Mouse (Mus musculus) heart, embryonic 14.5 days (tissue): ENCODE data around the gene Irs2. TPM values are rescaled to one million over a fixed set of nuclear protein-coding genes. Genes with fewer than 3 reads are reported as not detected.

Experiments used
- ATAC-seq: fragments of 200-750 bp; cut with Nextera tagmentation; 2 replicates; pipeline ENCODE4 v1.8.0; 2017; ENCODE audit warnings: low read depth, moderate TSS enrichment; ENCODE audit not compliant: insufficient number of reproducible peaks, insufficient read depth, low FRiP score
- H3K27ac ChIP-seq, 2 experiments: fragments of 200-500 bp in 1 of 2; fragments of 300-500 bp in 1 of 2; sonication (generic) in 1 of 2; replicated peaks in 1 of 2; 2 replicates each; pipeline ENCODE4 v1.5.1; 2012 to 2014; ENCODE audit warnings: low read depth in 2 of 2, low read length in 2 of 2, control low read depth in 1 of 2, mild to moderate bottlenecking in 1 of 2, mixed read lengths in 1 of 2; ENCODE audit not compliant: control insufficient read depth in 1 of 2, insufficient read depth in 1 of 2
- H3K27me3 ChIP-seq: fragments of 300-500 bp; sonication (generic); 2 replicates; pipeline ENCODE4 v1.6.1; 2014; ENCODE audit warnings: mild to moderate bottlenecking, low read length, control low read depth; ENCODE audit not compliant: control insufficient read depth, insufficient read depth
- H3K36me3 ChIP-seq: fragments of 300-500 bp; sonication (generic); 2 replicates; pipeline ENCODE4 v1.6.1; 2014; ENCODE audit warnings: mild to moderate bottlenecking, control low read depth, low read length, mixed read lengths; ENCODE audit not compliant: control insufficient read depth, insufficient read depth
- H3K4me1 ChIP-seq, 2 experiments: fragments of 200-500 bp in 1 of 2; fragments of 300-500 bp in 1 of 2; sonication (generic) in 1 of 2; 2 replicates each; pipeline ENCODE4 v1.6.1; 2012 to 2014; ENCODE audit warnings: low read length in 2 of 2, control low read depth in 1 of 2, mixed read lengths in 1 of 2; ENCODE audit not compliant: control insufficient read depth in 2 of 2, insufficient read depth in 2 of 2
- H3K4me2 ChIP-seq: fragments of 300-500 bp; sonication (generic); 2 replicates; pipeline ENCODE4 v1.6.1; 2014; ENCODE audit warnings: mild to moderate bottlenecking, low read length
- H3K4me3 ChIP-seq, 2 experiments: fragments of 200-500 bp in 1 of 2; fragments of 300-500 bp in 1 of 2; sonication (generic) in 1 of 2; 2 replicates each; pipeline ENCODE4 v1.5.1; 2012 to 2014; ENCODE audit warnings: low read length in 2 of 2, mild to moderate bottlenecking in 2 of 2, control low read depth in 1 of 2, low read depth in 1 of 2, moderate library complexity in 1 of 2; ENCODE audit not compliant: control insufficient read depth in 1 of 2, insufficient read depth in 1 of 2
- H3K9ac ChIP-seq: fragments of 300-500 bp; sonication (generic); 2 replicates; pipeline ENCODE4 v1.6.1; 2014; ENCODE audit warnings: mild to moderate bottlenecking, low read length
- H3K9me3 ChIP-seq: fragments of 300-500 bp; sonication (generic); 2 replicates; pipeline ENCODE4 v1.6.1; 2016; ENCODE audit warnings: low read length, control low read depth; ENCODE audit not compliant: control insufficient read depth
- WGBS: fragments of 180-500 bp; shearing (Covaris S2); extraction: QIAGEN DNeasy Blood & Tissue Kit; methylation state at CpG from one replicate; pipeline ENCODE4 v1.1.7; 2014; 5-methylcytosine and 5-hydroxymethylcytosine counted together
- polyA plus RNA-seq: library from polyadenylated mRNA; unstranded; fragments of >200 nt; fragmentation: Nextera tagmentation; extraction: Ambion mirVana; gene quantifications from 2 replicates; pipeline ENCODE4 v1.2.1, GENCODE M21; 2014

Irs2 gene
- 4.1 and 4.5 TPM in 2 replicates for polyA plus RNA-seq

GRCm38 (mm10) chr8:11008379-11008775 is at the start of gene Irs2:
Gene Irs2, minus strand, starts transcription at chr8:11008458.
- H3K36me3 ChIP-seq: peaks cover 17% of the 10 kb centered on the region
- 1% methylated on average over 58 of the region's 64 CpGs for WGBS
- H3K9me3 ChIP-seq: no peaks in the 10 kb centered on the region
- ATAC-seq: peak; percentile 0; the same call in 1 of the 2 replicates
- peak within 1 kb of the TSS; percentile 96 to 100 for H3K27ac ChIP-seq
- peak within 1 kb of the TSS; percentile 93 for H3K4me2 ChIP-seq
- 0 out of 2 replicates have a peak, but pooled peaks cover 3% of the 10 kb centered on the region for H3K27me3 ChIP-seq
- H3K4me1 ChIP-seq: peaks cover 33 to 57% of the 10 kb centered on the region in 2 experiments
- H3K9ac ChIP-seq: peak within 1 kb of the TSS; percentile 97
- peak within 1 kb of the TSS; percentile 68 to 84 for H3K4me3 ChIP-seq

GRCm38 (mm10) chr8:11056665-11057064 is 48.4 kb upstream of the Irs2 start:
- no peaks in the 10 kb centered on the region for H3K36me3 ChIP-seq
- ATAC-seq: no peak
- WGBS: 77% methylated on average over 5 of the region's 5 CpGs
- no peak overlapping the region for H3K27ac ChIP-seq
- no peaks in the 10 kb centered on the region for H3K9me3 ChIP-seq
- H3K9ac ChIP-seq: no peak overlapping the region
- H3K27me3 ChIP-seq: no peaks in the 10 kb centered on the region
- no peaks in the 10 kb centered on the region for H3K4me1 ChIP-seq
- H3K4me3 ChIP-seq: no peak overlapping the region
- H3K4me2 ChIP-seq: no peak overlapping the region

GRCm38 (mm10) chr8:11056175-11056563 is 47.9 kb upstream of the Irs2 start:
- H3K4me3 ChIP-seq: no peak overlapping the region
- no peaks in the 10 kb centered on the region for H3K9me3 ChIP-seq
- no peaks in the 10 kb centered on the region for H3K4me1 ChIP-seq
- ATAC-seq: no peak
- H3K9ac ChIP-seq: no peak overlapping the region
- H3K4me2 ChIP-seq: no peak overlapping the region
- H3K36me3 ChIP-seq: no peaks in the 10 kb centered on the region
- no peak overlapping the region for H3K27ac ChIP-seq
- WGBS: 70% methylated on average over 8 of the region's 8 CpGs
- no peaks in the 10 kb centered on the region for H3K27me3 ChIP-seq

- no peak for ATAC-seq
- no peaks in the 10 kb centered on the region for H3K27me3 ChIP-seq
Observed at GRCm38 (mm10) chr8:11055557-11056174, 47.4 kb upstream of the Irs2 start.

GRCm38 (mm10) chr8:11049835-11050234 is 41.6 kb upstream of the Irs2 start:
- Histone ChIP-seq H3K4me1 (peaks cover under 1 to 1% of the 10 kb centered on the region in 2 experiments; a peak in 1 of 4 replicates), H3K36me3 (no peaks in the 10 kb centered on the region), H3K9me3 (no peaks in the 10 kb centered on the region), H3K27me3 (no peaks in the 10 kb centered on the region), H3K27ac (no peak overlapping the region), H3K4me2 (no peak overlapping the region), H3K4me3 (no peak overlapping the region), H3K9ac (no peak overlapping the region)
- ATAC-seq: no peak
- 51% methylated on average over 5 of the region's 5 CpGs for WGBS

More at GRCm38 (mm10) chr8:11055557-11056174, 47.4 kb upstream of the Irs2 start:
- H3K36me3 ChIP-seq: no peaks in the 10 kb centered on the region
- 74% methylated on average over 16 of the region's 16 CpGs for WGBS
- no peaks in the 10 kb centered on the region for H3K4me1 ChIP-seq
- H3K4me2 ChIP-seq: no peak overlapping the region
- H3K9ac ChIP-seq: no peak overlapping the region
- no peak overlapping the region for H3K27ac ChIP-seq
- no peak overlapping the region for H3K4me3 ChIP-seq
- no peaks in the 10 kb centered on the region for H3K9me3 ChIP-seq

- Histone ChIP-seq H3K9ac (no peak overlapping the region), H3K27ac (no peak overlapping the region), H3K36me3 (no peaks in the 10 kb centered on the region), H3K9me3 (no peaks in the 10 kb centered on the region), H3K27me3 (no peaks in the 10 kb centered on the region), H3K4me2 (no peak overlapping the region), H3K4me1 (peaks cover 8% of the 10 kb centered on the region in 2 experiments; a peak in 3 of 4 replicates), H3K4me3 (no peak overlapping the region)
- ATAC-seq: no peak
- WGBS: 68% methylated on average over 1 of the region's 1 CpGs
Observed at GRCm38 (mm10) chr8:11047812-11048211, 39.6 kb upstream of the Irs2 start.

- no peak overlapping the region for H3K27ac ChIP-seq
- H3K9ac ChIP-seq: no peak overlapping the region
- no peaks in the 10 kb centered on the region for H3K36me3 ChIP-seq
- H3K4me2 ChIP-seq: no peak overlapping the region
- H3K9me3 ChIP-seq: no peaks in the 10 kb centered on the region
- 62% methylated on average over 11 of the region's 11 CpGs for WGBS
- no peaks in the 10 kb centered on the region for H3K27me3 ChIP-seq
- H3K4me1 ChIP-seq: peaks cover 8 to 9% of the 10 kb centered on the region in 2 experiments; a peak in 3 of 4 replicates
- no peak overlapping the region for H3K4me3 ChIP-seq
- ATAC-seq: no peak
Observed at GRCm38 (mm10) chr8:11044660-11045059, 36.4 kb upstream of the Irs2 start.

- Histone ChIP-seq H3K9me3 (no peaks in the 10 kb centered on the region), H3K36me3 (no peaks in the 10 kb centered on the region), H3K27ac (no peak overlapping the region), H3K4me3 (no peak overlapping the region), H3K4me1 (peaks cover 8 to 9% of the 10 kb centered on the region in 2 experiments; a peak in 3 of 4 replicates), H3K9ac (no peak overlapping the region), H3K27me3 (no peaks in the 10 kb centered on the region), H3K4me2 (no peak overlapping the region)
- no peak for ATAC-seq
- 80% methylated on average over 4 of the region's 4 CpGs for WGBS
Observed at GRCm38 (mm10) chr8:11043591-11043990, 35.3 kb upstream of the Irs2 start.
